Mouse (Mus musculus) adrenal gland, adult 2 months (tissue): ENCODE measurements around the gene Thada. TPM values are rescaled to one million over a fixed set of nuclear protein-coding genes. Genes with fewer than 3 reads are reported as not detected.
A peak's percentile ranks its signal among the peaks of the same experiment; 100 is the strongest.

Experiments used
- DNase-seq: peaks from one replicate; pipeline ENCODE4 v3.0.0; 2021
- polyA plus RNA-seq: library from polyadenylated mRNA; depleted of rRNA; stranded (reverse); fragments of >200 nt; gene quantifications from 2 replicates; pipeline ENCODE4 v1.2.3, GENCODE M21; 2012
- total RNA-seq, 2 experiments: library from RNA; stranded (reverse); gene quantifications; 2 replicates each; pipeline ENCODE4 v1.2.3; 2021

Gene Thada
- total and polyA plus RNA-seq, 3 experiments = 11.9 to 21.2 (median 19.4) TPM

DNA sequence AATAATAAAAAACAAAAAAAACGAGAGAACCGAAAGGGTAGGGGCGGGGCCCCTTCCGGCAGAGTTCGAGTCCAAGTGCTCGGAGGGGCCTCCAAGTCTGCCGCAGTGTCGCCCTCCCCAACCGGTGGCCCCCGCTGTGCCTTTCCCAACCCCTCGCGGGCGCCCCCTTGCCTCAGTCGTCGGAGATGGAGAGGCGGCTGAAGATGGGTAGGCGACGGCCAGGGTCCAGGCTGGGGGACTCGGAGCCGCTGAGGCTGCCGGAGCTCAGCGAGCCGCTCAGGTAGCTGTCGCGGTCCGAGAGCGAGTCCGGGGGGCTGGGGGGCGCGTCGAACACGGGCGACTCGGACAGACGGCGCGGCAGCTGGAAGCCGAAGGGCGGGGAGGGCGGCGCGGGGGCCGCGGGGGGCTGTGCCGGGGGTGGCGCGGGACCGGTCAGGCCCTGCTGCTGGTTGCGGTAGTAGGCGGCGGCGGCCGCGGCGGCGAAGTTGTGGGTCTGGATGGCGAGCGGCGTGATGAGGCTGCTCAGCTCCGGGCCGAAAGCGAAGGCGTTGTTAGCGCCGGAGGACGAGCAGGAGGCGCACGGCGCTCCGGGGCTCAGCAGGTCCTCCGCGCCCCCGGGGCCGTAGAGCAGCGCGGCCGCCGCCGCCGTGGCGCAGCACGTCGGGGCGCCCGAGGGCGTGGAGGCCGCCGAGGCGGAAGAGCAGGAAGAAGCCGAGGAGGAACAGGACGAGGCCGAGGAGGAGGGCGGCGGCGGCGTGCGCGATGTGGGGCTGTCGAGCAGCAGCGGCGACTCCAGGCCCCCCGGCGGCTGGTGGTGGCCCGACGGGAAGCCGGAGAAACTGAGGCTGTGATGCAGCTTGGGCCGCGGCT lies 280.2 kb downstream of the Thada start:
- peak; percentile 78 for DNase-seq

DNA sequence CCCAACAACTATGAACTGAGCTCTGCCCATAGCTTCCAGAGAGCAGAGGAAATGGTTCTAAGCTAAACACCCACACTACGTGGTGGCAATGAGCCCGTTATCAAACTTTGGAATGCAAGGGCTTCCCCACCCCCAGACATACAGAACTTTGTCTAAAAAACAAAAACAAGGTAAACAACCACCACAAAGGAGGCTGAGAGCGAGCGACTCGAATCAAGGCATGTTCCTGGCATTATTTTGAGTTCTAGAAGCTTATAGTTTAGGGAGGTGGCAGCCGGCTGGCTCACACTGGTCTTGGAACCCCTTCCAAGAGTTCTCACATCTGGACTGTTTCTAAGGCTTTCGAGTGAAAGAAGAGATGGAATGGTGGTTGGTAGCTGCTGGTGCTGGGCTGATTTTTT lies 281.0 kb downstream of the Thada start:
- DNase-seq = peak; percentile 52

DNA sequence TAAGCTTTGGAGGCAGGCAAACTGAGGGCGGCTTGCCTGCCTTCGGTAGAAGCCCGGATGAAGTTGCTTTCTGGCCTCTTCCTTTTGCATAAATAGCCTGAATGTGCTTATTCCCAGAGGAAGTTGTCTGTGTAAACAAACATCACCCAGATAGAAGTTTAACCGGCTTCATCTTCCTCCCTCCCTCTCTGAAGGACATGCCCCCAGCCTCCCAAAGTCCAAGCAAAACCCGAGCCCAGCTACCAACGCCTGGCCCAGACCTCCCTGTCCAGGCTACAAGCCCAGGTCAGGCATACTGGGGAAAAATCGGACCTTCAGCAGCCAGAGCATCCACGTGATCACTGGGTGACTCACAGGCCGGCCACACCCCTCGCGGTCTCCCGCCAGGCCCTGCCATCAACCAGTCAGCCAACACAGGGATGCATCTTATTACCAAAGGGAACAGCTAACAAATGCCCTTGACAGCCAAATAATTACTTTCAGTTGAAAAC lies 282.7 kb downstream of the Thada start:
- peak; percentile 98 for DNase-seq

DNA sequence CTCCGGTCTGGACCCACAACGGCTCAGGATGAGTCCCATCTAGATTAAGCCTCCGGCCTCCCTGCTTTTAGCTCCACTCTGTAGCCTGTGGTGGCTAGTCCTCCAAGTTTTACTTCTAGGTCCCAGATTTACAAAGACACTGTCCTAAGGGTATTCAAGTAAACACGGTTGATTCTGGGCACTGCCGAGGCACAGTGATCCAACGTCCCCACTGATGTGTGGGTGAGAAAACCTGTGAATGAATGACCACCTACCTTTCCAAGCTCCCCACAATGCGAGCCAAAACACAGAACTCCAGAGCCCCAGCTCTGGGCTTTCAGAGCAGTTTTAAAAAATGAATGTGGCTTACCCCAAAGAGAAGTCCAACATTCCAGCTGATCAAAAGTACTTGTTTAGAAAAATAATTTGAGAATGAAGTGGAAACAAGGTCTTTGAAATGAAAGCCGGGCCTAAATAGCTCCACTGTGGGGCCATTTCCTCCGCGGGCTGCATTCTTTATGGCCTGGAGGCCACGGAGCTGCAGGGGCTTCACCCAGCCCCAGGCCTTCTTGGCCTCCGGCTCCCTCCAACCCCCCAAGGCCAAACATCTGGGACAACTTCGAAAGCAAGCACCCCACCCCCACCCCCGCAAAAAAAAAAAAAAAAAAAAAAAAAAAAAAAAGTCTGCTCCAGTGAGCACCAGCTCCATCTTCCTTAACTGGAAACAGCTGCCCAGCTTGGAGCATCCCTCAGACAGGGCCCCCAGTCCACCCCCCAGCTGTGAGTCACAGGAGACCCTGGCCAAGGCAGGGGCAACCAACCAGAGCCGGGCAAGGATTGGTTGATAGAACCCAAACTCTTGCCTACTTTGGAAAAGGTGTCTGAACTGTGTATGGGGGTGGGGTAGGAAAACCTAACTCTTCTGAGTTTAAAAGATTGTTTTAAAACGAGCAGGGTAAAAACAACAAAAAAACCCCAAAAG lies 283.4 kb downstream of the Thada start:
- peak; percentile 47 for DNase-seq

DNA sequence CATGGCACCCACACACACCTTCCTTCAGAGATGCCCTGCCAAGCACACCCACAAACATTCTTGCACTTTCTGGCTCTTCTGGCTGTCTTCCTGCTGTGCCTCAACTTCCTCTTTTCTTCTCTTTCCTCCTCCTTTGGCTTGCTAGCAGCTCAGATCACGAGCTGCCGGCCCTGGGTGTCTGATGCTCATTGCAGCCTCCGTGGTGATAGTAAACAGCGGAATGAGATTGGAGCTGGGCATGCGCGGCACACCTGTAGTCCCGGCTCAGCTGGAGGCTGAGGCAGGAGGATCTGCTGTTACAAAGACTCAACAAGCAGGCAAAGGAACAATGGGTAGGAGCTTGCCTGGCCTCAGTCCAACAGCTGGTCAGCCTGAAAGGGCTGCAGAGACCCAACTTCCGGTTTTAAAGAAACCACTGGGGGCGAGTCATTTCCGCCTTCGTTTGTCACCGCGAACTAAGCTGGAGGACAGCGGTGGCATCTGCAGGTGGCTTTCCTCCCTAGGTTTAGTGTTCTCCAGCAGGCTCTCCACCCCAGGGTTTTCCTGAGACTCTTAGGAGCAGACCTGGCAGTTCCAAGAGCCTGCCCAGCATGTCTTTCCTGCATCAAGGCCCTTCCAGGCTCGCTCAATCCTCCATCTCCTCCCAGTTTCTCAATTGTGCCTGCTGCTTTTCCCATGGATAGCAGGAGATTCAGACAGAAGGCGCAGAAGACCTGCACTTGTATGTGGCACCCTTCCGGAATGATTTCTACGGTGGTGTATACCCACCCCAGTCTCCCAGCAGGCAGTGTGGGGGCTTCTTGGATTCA lies 284.3 kb downstream of the Thada start:
- peak; percentile 54 for DNase-seq

DNA sequence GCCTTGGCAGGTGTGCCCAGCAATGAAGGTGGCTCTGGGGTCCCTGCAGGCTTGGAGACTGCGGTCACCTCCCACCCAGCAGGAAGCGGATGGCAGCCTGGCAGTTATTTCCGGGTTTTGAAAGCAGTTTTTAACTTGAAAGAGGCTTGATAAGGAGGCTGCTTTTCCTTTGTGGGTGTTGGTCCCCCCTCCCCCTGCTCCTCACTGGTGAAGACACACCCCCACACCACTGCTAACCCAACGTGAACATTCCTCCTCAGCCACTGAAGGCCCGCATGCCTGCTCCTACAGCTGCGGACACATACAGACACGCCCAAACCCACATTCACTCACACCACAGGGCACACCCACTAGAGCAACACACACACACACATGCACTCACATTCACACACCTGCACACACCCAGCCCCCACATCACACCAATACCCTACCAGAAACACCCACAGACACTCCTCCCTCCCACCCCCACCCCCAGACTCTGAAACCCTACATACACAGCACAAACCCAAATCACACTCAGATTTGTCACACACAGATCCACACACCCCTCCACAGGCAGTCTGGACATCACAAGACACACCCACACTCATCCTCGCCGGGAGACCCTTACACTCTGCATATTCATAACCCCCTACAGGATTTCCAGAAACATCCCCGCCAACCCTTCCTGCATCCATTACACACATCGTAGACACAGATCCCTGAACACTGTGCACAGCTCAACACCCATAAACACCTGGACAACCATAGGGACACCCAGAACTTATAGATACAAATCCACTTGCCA lies 285.1 kb downstream of the Thada start:
- peak; percentile 43 for DNase-seq

DNA sequence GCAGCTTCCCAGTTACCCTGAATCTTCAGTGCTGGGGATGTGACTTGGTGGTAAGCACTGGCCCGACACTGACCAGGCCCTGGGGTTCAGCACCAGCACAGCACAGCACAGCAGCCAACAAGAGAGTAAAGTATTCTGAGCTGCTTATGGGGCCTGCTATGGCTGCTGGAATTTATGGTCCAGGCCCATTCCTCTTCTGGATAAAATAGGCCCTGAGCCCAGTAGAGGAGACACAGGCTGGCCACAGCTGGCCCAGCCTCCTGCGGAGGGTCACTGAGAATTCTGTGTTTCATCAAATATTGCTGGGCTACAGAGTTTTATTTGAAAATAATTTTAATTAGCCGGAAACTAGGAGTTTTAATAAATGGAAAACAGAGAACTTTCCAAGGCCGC lies 286.0 kb downstream of the Thada start:
- no peak for DNase-seq

DNA sequence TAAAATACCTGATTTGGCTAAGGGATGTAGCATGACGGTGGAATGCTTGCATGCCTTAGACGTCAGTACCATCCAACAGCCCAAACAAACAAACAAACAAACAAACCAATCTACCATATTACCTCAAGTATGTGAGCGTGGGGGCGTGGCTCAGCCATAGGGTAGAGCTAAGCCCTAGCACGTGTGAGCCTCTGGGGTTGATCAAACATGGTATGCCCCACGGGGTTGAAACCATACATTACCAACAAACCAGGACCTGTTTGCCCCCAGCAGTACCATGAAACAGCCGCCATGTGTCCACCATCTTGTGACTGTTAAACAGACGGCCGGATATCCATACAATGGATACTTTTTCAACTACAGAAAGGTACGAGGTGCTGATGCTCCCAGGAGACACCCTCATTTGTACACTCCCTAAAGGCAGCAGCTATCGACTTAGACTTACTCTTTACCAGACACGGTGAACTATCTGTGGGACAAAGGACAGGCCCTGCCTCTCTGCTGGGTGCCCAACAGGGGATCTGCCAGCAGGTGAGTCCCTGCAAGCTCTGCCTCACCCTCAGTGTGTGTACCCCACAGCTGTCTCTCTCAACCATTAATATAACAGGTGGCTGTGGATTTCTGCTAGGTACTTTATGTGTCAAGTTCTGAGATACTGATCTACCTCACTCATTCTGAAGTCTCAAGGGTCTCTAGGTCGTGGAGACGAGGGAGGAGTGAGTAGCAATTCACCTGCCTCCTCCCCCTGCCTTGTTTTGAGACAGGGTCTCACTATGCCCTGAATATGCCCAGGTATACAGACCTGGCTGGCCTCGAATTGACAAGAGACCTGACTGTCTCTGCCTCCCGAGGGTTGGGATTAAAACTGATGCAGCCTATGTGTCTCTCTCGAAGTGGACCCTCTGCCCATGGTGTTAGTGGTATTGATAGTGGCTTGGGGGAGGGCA lies 286.7 kb downstream of the Thada start:
- no peak for DNase-seq

DNA sequence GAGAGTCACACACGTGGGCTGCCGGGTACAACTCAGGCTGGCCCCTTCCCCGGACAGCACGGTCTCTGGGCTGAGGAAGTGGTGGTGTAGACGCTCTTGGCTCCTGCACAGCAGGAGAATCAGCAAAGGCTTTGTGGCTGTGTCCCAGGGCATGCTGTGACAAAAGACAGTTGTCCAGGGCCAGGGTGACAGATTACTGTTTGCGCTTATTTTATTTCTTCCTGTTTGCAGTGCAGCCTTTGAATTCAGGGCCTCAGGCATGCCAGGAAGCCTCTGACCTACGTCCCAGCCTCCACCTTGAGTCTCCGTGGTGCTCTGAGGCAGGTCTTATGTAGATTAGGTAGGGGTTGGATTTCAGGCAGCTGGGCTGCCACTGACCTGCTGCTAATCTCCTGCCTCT lies 288.5 kb downstream of the Thada start:
- peak; percentile 43 for DNase-seq

DNA sequence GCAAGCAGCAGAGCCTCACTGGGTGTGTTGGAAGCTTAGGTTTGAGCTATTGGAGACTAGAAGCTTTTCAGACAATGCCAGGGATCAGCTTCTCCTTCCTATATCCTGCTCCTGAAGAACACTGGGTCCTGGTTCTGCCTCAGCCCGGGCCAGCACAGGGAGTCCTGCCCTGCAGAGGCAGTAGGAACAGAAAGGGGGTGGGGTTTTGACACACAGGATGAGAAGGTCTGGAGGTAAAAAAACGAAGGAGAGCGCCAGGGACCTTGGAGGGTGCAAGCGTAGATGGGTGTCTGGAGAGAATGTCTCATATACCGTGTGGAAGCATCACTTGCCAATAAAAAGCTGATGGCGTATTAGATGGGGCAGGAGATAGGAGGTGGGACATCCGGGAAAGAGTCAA lies 289.6 kb downstream of the Thada start:
- DNase-seq = no peak

DNA sequence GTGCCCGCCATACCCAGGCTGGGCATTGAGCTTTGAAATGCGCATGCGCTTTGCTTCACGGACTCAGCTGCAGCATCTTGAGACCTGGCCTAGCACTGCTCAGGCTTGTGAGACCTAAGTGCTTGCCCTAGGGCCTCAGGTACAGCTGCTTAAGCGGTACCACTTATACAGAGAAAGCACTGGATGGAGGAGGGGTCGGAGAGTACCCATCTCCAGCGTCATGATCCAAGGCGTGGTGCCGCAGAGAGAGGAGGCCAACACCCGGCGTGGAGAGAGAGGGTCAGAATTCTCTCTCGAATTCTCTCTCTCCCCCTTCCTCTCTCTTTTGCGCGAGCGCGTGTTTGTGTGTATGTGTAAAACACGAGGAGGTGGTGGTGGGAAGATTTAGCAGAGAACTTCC lies 290.8 kb downstream of the Thada start:
- DNase-seq = peak; percentile 1

DNA sequence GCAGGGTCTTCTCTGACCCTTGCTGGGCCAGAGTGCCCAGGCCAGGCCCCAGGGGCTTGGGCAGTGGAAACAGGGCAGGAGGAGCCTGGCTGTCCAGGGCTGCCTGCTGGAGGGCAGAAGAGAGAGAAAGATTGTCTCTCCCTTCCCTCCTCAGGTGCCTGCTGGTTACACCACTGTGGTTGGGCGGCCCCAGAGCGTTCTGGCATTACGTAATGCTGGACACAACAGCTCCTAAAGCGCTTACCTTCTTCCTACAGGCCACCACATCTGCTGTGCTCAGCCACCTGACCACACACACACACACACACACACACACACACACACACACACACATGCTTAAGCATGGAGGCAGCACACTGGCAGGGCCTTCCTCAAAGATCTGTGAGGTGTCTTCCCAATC lies 298.6 kb downstream of the Thada start:
- DNase-seq = peak; percentile 1

DNA sequence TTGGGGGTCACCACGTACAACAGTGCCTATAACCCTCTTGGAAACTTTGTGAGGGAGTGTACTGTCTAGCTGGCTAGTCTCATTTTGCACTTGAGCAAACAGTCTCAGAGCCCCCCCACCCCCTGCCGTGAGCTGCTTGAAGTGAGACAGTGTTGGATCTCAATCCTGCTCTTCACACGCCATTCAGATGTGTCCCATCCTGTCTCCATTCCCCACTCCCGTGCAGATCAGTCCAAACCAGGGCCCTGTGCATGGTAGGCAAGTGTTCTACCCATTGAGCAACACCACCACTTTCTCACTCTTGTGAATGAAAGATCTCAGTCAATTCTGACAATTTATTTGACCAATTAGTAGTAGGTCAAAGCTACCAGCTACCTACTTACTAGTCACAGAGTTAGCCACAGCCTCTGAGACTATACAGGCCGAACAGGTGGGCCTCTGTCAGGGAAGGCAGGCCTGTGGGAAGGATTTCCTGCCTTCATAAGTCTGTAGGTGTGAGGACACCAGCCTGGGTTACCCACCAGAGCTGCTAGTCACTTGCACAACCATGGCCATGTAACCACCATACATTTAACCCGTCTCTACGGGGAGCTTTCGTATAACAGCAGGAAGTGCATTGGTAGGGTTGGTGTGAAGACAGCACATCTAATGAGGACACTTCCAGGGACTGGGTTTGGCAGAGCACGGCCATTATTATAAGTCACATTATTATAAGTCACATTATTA lies 299.7 kb downstream of the Thada start:
- peak; percentile 0 for DNase-seq

DNA sequence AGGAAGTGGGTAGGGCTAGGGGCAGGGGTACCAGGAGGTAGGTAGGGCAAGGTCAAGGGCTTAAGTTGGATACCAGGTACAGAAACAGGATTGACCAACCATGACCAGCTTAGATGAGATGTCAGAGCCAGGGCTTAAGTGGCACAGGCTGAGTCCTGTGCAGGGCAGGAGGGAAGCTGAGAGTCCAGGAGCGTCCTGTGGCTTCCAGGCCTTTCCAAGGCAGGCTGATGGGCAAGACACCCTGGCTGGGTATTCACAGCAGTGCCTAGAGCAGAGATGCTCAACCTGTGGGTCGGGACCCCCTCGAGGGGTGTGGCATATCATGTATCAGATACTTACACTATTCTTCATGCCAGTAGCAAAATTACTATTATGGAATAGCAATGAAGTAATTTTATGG lies 300.3 kb downstream of the Thada start:
- DNase-seq = peak; percentile 0

DNA sequence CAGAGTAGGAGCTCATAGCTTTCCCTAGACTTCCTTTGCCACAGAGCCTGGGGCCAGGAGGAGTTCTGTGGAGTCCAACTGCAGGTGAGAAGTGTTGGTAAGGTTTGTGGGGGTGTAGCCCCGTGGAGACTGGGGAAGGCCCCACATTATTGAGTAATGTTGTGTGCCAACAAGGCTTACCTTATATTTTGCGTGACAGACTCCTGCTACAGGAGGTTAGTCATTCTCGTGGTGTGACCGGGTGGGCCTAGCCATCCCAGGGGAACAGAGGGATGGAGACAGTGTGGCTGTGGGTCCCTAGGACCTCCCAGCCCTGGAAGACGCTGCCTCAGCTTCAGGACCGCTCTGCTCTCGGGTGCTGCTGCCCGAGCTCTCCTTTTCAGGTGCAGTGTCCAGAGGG lies 301.9 kb downstream of the Thada start:
- peak; percentile 0 for DNase-seq

DNA sequence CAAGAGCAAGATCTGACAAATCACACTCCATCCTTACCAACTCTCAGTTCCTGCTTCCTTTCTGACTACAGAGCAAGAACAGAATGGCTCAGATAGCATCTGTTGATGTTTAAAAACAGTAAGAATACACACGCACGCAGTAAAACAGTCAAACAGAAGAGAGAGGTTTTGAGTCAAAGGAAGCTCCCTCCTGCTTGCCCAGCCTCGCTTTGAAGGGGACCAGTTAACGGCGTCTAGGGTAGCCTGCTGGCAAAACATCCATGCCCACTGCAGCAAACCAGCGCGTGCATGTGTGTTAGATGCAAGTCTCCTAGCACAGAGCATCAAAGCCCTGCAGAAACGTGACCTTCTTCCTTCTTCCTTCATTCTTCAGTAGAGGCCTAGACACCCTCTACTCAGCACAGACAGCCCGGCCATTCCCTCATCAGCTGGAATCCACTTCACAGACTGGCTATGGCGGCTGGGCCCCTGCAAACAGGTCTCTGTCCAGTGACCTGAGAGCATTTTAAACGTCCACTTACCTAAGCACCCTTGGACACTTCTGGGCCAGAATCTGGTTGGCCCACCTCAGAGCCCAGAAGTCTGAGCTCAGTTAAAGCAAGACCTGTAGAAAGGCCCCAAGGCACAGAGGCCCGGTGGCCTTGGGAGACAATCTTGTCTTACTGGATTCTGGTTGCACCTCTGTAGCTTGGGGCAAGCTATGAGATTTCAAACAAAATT lies 302.8 kb downstream of the Thada start:
- peak; percentile 0 for DNase-seq

DNA sequence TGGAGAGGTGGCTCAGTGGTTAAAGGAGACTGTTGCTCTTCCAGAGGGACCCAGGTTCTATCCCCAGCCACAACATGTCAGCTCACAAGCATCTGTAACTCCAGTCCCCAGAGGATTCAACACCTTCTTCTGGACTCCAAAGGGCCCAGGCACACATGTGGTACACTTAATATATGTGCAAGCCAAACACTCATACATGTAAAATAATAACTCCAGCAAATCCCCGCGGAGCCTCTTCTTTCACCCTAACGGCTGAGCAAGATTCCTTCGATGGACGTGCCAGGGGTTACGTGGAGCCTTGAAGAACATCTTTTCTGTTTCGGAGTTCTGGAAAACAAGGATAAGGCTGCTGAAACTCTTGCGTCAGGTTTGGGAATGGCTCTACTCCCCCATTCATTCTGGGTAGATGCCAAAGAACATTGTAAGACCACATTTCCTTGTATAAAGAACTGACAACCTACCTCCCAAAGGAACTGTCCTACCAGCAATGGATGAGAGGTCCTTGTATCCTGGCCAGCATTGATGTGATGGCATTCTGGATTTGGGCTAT lies 303.7 kb downstream of the Thada start:
- peak; percentile 0 for DNase-seq

DNA sequence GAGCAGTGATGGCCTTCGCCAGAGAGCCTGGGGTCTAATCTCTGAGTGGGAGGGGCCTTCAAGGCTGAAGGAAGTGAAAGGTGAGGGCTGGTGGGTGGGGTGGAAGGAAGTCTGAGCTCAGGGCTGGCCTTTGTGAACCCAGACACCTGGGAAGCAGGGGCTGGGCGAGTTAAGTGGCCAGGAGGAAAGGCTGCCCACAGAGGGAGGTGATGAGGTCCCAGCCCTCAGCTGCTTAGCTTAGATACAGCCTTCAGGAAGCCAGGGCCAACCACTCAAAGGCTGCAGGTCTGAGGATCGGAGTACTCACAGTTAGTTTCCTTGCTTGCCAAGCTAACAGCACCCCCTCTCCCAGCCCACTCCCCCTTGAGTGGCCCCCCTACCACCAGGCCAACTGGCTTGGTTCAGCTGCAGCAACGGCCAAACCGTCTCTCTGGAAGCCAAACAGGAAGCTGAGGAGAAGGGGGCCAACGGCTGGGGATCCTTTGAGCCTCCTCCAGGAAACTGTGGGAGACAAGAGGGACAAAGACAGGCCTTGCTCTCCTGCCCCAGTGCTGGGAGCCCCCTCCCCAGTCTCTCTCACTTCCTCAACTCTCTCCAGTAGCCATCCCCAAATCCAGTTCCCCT lies 304.7 kb downstream of the Thada start:
- peak; percentile 7 for DNase-seq
